Mouse (Mus musculus): Measurements from ENCODE around the gene 9930104L06Rik.
A peak's percentile ranks its signal among the peaks of the same experiment; 100 is the strongest.

Gene 9930104L06Rik

DNA sequence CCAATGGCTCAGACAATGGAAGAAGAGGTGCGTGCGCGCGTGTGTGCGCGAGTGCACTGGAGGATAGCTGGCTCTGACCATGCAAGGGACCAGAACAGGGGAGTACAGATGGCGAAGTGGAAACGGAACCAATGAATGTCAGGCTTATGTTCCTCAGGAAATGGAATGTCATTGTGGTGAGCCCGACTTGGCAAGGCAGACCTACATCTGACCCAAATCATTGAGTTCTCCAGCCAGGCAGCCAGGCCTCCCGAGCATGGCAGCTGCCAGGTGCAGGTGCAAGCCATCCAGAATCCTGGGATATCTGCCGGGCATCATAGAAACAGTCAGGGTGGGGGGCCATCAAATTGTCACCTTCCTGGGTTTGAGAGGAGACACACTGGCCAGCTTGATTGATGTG is 24.1 kb downstream of the 9930104L06Rik start:
- no peak for DNase-seq (ENCODE audit: low spot score)

DNA sequence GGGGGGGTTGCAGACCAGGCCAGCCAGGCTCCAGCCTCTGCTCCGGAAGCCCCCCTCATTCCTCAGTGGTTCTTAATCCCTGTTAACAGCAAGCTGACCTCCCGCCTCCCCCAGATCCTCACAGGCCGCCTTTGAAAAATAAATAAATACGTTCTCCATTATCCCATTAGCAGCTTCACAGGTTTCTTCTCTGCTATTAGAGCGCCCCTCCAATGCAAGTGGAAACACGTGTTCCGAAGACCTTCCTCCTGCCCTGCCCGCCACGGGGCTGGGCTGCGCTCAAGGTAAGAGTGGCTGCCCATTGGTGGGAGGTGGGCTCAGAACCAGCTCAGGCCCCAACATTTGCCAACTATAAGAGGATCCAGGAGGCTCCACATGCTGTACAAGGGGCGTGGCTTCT is 25.7 kb downstream of the 9930104L06Rik start:
- no peak for DNase-seq (ENCODE audit: low spot score)

DNA sequence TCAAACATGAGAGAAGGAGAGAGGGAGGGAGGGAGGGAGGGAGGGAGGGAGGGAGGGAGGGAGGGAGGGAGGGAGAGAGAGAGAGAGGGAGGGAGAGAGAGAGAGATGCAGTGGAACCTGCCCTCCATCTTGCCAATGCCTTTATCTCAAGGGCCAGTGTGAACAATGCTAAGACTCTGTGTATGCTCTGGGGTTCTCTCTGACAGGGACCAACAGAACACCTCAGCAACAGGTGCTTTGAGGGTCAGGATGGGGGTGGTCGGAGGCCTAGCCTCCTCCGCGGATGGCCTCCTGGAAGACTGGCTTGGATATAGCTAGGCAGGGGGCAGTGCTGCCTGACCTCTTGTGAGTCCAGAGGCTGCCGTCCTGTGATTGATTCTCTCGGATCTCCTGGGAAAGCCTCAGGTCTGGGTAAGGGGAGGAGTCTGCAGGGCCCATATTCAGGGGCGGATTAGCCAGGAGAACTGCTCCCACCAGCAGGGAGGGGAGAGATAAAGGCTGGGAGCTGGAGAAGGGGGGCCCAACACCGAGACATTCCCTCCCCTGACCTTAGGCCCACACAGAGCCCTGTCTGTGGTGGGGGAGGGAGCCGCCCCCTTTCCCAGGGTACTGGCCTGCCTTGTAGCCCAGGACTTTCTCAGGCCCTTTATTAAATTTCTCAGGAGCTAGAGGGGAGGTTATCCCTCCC is 28.2 kb downstream of the 9930104L06Rik start:
- DNase-seq (ENCODE audit: low spot score) = peak; percentile 82

DNA sequence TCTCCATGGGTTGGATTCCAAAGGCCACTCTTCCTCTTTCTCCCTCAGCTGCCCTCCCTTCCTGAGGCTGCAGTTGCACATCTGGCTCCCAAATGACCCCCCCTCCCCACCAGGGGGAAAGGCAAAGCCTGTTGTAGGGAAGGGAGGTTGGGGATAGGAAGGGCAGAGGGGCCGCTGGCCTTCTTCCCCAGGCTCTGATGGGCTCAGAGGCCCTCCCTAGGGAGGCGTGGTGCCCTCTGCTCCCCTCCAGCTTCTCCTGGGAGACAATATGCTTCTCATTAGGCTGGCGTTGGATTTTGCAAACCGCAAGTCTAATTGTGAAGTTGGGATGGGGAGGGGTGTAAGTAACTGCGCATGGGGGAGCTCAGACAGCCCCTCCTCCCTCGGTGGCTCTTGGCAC is 31.9 kb downstream of the 9930104L06Rik start:
- DNase-seq (ENCODE audit: low spot score) = no peak

DNA sequence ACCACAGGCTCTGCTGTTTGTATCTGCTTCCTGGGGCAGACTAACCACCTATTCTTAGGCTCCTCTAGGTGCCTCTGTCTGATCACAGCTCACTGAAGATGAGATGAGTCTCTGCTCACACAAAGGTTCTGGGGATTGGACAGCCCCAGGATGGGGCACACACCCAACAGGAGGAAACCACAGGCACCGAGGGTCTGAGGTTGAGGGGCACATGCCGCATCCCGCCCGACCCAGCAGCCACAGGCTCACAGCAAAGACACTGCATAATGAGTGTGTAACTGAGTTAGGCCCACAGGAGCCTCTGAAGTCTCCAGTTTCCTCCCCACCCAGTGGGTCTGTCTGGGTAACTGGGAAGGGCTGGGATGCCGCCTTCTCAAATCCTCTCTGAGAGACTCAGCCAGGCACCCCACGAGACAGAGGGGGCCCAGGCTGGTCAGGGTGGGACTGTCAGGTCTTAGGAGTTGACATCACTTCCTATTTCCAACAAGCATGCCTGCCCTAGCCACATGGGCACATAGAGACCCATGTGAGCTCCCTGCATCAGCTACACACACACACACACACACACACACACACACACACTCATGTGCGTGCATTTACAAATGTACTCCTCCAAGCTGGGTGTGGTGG is 32.5 kb downstream of the 9930104L06Rik start:
- no peak for DNase-seq (ENCODE audit: low spot score)

DNA sequence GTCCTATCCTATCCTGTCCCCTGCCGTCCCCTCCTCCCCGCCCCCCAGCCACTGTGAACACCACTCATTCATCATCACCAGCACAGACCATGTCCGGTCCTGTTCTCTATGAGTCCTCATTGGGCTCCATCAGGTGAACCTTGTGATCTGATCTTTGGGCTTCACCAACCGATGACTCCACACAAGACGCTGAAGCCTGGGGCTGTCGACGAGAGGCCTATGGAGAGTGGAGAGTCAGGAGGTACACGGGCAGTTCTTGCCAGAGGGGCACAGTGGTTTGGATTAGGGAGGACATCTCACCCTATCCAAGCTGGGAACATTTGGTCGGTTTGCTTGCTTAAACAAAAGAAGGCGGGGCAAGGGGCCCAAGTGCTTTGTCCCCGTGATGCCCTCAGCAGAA is 33.3 kb downstream of the 9930104L06Rik start:
- no peak for DNase-seq (ENCODE audit: low spot score)

DNA sequence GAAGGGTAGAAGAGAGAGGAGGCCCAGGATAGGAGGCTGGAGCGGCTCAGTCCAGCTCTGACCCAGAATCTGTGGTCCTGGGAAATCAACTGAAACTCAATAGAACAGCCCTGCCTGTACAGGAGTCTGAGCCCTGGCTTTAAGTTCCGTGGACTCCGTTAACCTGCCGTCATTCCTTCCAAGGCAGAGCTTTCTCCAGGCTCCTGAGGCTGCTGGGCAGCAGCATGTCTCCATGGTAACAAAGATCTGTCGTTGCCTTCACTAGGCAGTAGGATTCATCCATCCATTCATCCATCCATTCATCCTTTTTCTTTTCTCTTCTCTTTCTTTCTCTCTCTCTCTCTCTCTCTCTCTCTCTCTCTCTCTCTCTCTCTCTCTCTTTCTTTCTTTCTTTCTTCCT is 33.8 kb downstream of the 9930104L06Rik start:
- DNase-seq (ENCODE audit: low spot score) = no peak

DNA sequence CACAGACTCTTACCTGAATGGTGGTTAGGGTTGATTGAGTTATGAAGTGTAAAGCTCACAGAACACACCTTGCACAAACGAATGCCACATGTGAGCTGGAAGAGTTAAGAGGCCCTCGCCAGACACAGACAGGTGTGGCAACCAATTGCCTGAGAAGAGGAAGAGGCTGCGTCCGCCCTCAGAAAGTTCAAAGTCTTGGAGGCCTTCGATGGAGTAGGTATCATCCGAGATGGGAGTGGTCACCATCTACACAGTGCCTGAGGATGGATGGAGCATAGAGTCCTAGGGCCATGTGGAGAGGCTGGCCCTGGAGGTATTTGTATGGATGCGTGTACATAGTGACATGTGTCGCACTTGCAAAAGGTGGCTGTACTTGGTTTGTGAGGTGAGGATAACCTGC is 34.2 kb downstream of the 9930104L06Rik start:
- no peak for DNase-seq (ENCODE audit: low spot score)

DNA sequence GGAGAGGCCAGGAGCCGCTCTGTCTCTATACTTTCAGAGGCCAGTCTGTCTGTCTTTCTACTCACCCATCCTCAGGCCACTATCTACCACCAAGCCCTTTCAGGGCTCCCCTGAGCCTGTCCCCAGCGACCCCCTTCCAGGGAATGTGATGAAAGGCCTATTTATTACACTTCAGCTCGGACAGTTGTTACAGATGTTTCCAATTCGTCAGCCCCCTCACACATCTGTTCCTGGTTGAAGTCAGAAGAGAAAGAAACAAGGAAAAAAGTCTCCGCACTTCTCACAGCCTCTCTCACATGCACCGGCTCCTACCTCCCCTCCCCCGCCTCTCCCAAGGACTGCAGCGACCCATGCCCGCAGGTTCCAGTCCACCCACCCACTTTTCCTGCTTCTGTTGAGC is 35.5 kb downstream of the 9930104L06Rik start:
- DNase-seq (ENCODE audit: low spot score) = peak; percentile 80

DNA sequence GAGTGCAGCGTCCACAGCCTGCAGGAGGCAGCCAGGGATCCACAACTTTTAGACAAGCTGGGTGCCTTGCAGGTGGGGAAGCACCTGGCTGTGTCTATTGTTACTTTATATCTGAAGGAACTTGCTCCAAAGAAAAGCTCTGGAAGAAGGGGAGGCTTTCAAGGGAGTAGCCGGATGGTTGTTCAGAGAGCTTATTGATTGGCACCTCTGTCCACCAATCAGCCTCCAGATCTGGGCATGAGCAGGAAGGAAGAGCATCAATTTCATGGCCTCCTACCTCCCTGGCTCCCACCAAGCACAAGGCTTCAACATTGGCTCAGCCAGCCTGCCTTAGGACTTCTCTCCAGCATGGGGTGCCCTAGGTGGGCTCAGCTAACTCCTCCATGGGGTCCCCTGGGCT is 36.4 kb downstream of the 9930104L06Rik start:
- no peak for DNase-seq (ENCODE audit: low spot score)

DNA sequence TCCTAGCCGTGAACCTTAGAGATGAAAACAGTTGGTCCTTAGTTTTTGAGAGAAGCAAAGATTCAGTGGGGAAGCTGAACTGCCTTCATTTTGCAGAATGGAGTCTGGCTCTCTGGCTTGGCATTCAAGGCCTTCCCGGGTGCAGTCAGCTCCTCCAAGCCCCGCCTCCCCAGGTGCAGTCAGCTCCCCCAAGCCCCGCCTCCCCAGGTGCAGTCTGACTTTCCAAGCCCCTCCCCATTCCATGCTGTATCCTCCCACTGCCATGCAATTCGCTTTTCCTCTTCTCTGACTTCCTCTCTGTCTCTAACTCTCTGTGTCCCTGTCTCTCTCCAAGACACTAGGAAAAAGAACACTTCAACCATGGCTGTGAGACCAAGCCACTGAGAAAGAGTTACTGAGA is 41.4 kb downstream of the 9930104L06Rik start:
- DNase-seq (ENCODE audit: low spot score) = no peak

DNA sequence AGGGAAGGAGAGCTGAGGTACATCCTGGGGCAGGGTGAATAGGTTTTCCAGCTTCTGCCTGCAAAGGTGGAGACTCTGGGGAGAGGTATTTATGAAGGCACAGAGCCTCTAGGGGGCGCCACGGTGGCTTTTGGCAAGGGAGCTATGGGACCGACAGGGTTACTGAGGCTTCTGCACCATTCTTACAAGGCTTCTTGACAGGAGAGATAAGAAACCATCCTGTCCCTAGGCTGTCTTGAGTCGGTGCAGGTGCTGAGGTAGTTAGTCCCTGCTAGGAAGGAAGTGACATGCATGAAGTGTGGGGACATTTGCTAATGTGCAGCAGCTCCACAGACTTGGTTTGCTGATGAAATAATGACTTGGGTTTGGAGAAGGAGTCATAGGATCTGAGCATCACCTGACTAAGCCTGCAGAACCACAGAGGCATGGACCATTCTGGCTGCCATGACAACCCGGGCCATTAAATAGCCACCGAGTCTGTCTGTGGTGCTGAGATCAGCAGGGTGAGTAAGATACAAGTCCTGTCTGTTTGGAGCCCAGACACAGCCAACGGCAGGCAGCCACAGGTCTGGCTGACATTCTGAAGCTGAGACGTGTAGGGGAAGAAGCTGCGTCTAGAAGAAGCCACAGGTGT is 47.2 kb downstream of the 9930104L06Rik start:
- peak; percentile 52 for DNase-seq (ENCODE audit: low spot score)

DNA sequence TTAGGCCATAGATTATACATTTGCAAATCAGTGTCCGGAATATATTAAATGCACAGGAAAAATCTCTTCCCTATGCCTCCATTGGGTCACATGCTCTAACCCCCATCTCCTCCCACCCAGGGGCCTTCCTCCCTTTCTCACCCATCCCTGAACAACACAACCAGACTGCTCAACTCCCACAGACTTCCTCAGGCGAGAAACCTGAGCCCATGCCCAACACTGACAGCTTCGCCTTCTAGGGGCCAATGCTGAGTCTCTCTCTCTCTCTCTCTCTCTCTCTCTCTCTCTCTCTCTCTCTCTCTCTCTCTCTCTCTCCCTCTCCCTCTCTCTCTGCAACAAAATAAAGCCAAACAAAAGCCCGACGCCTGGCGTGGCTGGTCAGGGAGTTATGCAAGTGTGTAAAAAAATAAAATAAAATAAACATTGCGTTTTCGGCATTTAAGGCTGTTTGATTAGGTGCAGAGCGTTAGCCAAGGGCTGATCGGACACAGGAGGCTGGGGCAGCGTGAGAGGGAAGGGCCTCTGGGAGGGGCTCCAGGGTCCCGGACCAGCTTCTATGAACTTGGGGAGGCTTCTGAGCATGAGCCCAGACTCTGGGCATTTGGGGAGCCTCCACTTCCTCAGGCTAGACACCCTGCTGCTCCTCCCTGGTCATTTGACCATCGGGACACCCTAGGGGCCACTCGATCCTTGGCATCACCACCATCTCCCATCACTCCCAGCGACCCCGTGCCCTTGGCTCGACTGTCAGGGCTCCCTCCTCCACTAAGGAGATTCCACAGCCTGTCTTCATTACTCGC is 48.2 kb downstream of the 9930104L06Rik start:
- DNase-seq (ENCODE audit: low spot score) = no peak

DNA sequence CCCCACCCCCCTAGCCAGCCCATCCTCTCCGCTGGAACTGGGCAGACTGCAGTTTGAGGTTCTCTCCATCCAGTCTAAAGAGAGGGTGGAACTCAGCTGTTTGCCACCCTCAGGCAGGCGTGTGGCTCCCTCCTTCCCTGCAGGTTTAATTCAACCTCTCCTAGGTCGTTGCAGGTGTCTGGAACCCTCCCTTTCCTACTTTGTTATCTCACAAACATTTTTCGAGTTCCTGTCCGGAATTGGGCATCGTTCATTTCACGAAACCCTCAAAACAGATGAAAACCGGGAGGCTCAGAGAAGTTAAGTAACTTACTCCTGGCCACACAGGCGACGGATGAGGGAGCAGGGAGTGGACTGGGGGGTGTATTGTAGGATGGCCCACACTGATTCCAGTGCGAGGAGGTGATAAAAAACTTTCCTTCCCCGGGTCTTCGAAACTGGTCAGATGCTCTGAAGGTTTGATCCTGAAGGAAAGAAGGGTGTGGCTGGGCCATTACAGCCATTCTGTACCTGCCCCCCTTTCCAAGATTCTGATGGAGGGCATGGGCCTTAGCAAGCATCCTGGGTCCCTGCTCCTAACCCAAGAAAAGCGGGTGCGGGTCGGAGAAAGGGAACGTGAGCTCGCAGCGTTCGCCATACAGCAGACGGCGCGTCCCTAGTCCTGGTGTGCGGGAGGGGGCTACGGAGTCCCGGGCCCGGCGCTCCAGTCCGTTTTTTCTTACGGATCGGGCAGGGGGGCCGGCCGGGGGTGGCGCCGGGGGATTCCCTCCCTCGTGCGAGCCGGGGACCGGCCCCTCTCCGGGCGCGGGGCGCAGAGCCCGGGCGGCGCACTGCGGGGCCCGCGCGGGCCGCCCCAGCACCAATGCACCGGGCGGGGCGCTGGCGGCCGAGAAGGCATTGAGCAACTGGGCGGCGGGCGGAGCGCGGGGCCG is 49.1 kb downstream of the 9930104L06Rik start, which contains the start of gene Rspo1:
TSS of gene Rspo1 (plus strand) at position 760 of the 932 bp plus-strand sequence.
- peak; percentile 47 for DNase-seq (ENCODE audit: low spot score)

DNA sequence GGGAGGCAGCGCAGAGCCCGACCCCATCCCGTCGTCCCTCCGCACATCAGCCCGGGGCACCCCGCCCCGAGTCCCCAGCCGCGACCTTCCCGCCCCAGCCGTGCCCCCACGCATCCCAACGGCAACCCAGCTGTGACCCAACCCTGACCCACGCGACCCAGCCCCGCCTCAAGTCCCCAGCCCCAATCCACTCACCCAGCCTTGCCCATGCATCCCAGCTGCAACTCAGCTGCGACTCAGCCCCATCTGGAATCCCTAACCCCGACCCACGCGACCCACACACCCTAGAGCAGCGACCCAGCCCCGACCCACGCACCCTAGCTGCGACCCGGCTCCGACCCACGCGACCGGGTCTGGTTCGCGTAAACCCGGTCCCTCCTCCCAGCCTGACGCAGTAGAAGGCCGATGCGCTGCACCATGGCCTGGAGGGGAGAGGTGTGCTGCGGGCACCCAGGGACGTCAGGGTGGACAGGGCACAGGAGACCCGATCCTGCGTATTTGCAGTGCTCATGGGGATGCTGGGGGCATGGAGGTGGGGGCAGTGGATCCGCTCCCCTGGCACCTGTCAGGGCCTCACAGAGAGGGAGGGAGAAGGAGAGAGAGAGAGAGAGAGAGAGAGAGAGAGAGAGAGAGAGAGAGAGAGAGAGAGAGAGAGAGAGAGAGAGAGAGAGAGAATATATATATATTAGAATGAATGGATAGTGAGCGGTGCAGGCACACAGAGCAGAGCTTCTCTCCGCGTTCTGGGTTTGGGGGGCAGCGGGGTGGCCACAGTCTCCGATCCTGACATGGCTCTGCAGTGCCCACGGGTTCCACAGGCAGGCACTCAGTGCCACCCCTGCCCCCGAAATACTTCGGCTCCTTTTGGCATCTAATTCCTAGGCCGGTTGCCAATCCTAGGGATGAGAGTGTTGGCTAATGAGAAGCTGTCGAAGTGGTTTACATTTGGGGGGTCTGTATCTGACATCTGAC is 50.2 kb downstream of the 9930104L06Rik start:
- DNase-seq (ENCODE audit: low spot score) = no peak

DNA sequence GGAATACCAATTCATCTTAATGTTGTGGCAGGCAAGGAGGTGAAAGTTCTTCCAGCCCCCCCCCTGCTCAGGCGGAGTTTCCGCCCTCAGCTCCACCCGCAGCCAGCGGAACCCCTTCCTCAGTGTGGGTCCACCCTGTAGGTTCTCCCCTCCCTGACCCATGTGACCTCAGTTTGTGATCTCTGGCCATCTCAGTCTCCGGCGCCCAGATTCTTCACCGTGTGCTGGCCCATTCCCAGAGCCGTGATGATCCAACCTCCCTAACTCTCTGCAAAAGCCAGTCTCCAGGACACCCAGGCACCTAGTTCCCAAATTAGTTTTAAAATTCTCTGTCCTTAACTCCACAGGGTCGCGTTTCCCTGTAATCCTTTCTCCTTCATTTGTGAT is 50.9 kb downstream of the 9930104L06Rik start:
- DNase-seq (ENCODE audit: low spot score) = no peak

DNA sequence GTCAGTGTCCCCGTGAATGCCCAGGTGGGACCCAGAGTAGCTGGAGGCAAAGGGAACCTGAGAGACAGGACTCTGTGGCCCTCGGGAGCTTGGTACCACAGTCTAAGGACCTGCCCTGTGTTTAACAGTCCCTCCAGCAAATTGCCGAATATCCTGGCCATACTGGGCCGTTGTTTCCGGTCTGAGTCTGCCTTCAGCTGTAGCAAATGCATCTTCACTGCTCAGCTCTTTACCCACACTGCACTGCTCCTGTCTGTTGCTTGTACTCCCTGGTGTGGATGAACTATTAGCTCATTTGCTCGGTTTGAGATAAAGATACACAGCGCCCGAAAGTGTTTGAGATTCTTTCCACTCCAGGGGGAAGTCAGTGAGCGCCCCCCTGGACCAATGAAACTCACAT is 51.5 kb downstream of the 9930104L06Rik start:
- DNase-seq (ENCODE audit: low spot score) = no peak

DNA sequence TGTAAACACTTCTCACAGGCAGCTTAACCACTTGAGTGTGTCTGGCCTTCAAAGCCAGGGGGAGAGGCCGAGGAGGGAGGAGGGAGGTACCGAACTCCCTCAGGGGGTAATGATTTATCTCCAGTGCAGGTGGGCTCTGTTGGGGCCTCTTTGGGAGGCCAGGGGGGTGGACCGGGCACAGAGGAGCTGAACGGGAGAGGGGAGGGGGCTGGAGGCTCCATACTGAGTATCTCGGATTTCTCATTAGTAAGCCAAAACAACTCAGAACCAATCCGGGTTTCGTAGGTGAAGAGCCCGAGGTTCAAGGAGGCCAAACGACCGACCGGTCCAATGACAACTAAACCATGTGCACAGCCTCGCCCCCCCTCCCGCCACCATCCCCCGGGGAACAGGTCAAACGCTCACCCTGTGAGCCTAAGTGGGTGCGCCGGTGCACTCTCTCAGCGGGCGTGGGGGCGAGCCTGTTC is 53.0 kb downstream of the 9930104L06Rik start:
- DNase-seq (ENCODE audit: low spot score) = peak; percentile 63

DNA sequence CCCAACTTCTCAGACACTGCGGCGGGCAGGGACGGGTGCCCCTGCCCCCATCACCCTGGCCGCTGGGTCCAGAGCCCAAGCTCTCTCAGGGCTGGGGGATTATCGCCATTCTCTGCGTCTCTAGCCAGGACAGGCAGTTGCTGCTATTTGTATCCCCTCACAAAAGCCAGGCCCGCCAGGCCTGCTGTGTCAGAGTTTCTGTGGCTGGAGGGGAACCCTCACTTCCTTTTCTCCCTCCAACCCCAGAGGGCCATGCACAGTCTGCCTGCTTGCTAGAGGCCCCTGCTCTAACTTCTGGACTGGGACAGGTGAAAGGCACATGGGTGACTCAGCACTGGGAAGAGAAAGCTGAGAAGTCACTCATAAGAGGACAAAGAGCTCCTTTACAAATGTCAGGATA is 53.5 kb downstream of the 9930104L06Rik start:
- no peak for DNase-seq (ENCODE audit: low spot score)

Data from embryo, embryonic 10.5 days (tissue).